Mouse (Mus musculus): ENCODE data around the gene Ldhd. TPM values are rescaled to one million over a fixed set of nuclear protein-coding genes. Genes with fewer than 3 reads are reported as not detected.

The Ldhd gene
- polyA plus RNA-seq, 1 experiment, result 0.43 TPM

DNA sequence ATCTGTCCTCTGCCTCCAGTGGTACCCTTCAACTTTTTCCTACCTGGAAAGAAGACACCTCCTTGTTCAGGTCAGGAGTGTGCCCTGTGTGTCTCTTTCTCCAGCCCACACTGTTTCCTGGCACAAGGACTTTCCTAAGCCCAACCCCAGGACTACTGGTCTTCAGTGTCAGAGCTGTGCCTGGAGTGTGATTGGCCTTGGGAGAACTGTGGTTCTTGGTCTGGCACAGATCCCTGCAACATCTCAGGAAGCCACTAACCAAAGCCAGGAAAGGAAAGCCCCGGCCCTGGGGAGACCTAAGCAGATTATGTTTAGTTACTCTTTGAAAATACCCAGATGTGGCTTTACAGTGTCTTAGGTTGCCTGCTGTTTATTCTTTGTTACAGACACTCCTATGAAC, 10.2 kb downstream of the Ldhd start:
- peaks cover 87% of the 10 kb centered on the region for H3K4me1 ChIP-seq (ENCODE audit: control insufficient read depth, insufficient read depth, low read length)
- H3K4me3 ChIP-seq (ENCODE audit: insufficient read depth, low read length), result no peak overlapping the region
- no peak overlapping the region for H3K27ac ChIP-seq (ENCODE audit: insufficient read depth, low read depth, low read length)
- TF ChIP-seq CTCF (IDR thresholded peaks at IDR 0.05; ENCODE audit: low read depth, low read length) (no peak), POLR2A (IDR thresholded peaks at IDR 0.05; ENCODE audit: borderline replicate concordance, low read depth, low read length) (no peak)

DNA sequence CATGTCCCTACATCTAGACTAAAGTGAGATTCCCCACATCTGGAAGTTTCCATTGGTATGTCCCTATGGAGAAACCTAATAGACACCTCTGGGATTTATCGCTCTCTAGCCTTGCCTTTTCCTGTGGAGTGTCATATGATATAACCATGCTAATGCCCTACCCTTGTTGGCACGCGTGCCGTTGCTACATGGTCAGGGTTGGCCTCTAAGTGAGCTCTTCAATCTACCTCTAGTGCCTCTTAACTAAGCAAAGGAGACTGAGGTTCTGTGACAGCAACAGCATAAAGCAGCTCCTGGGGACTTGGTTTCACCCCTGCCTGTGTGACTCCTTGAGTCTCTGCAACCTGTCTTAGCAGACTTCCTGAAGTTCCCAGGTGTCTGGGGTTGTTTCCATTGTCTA, 11.9 kb downstream of the Ldhd start:
- peak overlapping the region; percentile 76 for H3K27ac ChIP-seq (ENCODE audit: insufficient read depth, low read depth, low read length)
- TF ChIP-seq POLR2A (IDR thresholded peaks at IDR 0.05; ENCODE audit: borderline replicate concordance, low read depth, low read length), result no peak
- no peak for TF ChIP-seq CTCF (IDR thresholded peaks at IDR 0.05; ENCODE audit: low read depth, low read length)
- peaks cover 74% of the 10 kb centered on the region for H3K4me1 ChIP-seq (ENCODE audit: control insufficient read depth, insufficient read depth, low read length)
- H3K4me3 ChIP-seq (ENCODE audit: insufficient read depth, low read length), result no peak overlapping the region

GRCm38 (mm10) chr8:111617812-111618211, 12.4 kb downstream of the Ldhd start:
- Histone ChIP-seq H3K27ac (ENCODE audit: insufficient read depth, low read depth, low read length) (peak overlapping the region; percentile 76), H3K4me3 (ENCODE audit: insufficient read depth, low read length) (no peak overlapping the region), H3K4me1 (ENCODE audit: control insufficient read depth, insufficient read depth, low read length) (peaks cover 74% of the 10 kb centered on the region)
- TF ChIP-seq CTCF (IDR thresholded peaks at IDR 0.05; ENCODE audit: low read depth, low read length), result no peak
- TF ChIP-seq POLR2A (IDR thresholded peaks at IDR 0.05; ENCODE audit: borderline replicate concordance, low read depth, low read length), result no peak

DNA sequence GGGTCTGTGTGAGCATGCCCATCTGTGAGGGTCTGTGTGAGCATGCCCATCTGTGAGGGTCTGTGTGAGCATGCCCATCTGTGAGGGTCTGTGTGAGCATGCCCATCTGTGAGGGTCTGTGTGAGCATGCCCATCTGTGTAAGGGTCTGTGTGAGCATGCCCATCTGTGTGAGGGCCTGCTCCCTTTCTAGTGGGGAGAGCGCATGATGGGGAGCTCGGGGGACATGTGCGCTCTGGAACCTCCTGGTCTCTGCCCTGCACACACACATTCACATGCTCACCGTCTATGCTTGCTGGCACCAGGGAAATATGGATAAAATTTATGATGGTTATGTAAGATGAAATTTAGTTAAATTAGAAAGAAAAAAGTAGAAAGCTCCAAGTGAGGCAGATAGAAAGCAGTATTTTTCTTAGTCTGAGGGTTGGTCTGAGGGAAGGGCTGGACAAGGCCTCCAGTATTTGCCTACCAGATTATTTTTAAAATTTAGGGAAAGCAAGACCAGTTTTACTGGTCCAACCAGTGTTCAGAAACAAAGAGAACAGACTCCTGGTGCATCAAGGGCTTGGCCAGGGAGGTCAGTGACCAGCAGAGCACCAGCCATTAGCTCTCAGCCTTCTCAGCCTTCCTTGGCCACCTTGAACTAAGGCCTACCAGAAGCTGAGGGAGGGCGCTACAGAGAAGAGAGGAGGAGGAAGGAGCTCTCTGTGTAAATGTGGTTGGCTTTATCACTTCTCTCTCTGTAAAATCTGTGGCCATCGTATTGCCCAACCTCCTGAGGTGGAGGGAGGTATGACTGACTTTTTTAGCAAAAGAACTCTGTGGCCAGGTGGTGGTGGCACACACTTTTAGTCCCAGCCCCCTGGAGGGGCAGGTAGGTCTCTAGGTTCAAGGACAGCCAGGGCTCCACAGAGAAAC, 15.1 kb downstream of the Ldhd start:
- Histone ChIP-seq H3K27ac (ENCODE audit: insufficient read depth, low read depth, low read length) (no peak overlapping the region), H3K4me3 (ENCODE audit: insufficient read depth, low read length) (no peak overlapping the region), H3K4me1 (ENCODE audit: control insufficient read depth, insufficient read depth, low read length) (peaks cover 58% of the 10 kb centered on the region)
- TF ChIP-seq POLR2A (IDR thresholded peaks at IDR 0.05; ENCODE audit: borderline replicate concordance, low read depth, low read length), result no peak
- no peak for TF ChIP-seq CTCF (IDR thresholded peaks at IDR 0.05; ENCODE audit: low read depth, low read length)

DNA sequence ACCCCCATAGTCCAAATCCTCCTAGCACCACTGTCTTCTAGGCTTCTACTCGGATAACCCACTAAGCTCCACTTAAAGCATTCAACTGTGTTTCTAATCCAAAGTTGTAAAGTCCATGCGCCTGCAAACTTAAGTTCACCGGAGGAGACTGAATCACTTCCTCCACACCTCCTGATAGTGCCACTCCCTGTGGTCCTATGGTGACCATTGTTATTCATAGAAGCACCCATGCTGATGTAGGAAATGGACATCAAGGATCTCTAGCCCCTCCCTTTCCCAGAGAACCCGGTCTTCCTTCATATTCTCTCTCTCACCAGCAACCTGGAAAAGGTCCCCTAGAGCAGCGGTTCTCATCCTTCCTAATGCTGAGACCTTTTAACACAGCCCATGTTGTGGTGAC, 17.0 kb downstream of the Ldhd start:
- no peak for TF ChIP-seq POLR2A (IDR thresholded peaks at IDR 0.05; ENCODE audit: borderline replicate concordance, low read depth, low read length)
- TF ChIP-seq CTCF (IDR thresholded peaks at IDR 0.05; ENCODE audit: low read depth, low read length), result no peak
- Histone ChIP-seq H3K4me1 (ENCODE audit: control insufficient read depth, insufficient read depth, low read length) (peaks cover 40% of the 10 kb centered on the region), H3K27ac (ENCODE audit: insufficient read depth, low read depth, low read length) (no peak overlapping the region), H3K4me3 (ENCODE audit: insufficient read depth, low read length) (no peak overlapping the region)

DNA sequence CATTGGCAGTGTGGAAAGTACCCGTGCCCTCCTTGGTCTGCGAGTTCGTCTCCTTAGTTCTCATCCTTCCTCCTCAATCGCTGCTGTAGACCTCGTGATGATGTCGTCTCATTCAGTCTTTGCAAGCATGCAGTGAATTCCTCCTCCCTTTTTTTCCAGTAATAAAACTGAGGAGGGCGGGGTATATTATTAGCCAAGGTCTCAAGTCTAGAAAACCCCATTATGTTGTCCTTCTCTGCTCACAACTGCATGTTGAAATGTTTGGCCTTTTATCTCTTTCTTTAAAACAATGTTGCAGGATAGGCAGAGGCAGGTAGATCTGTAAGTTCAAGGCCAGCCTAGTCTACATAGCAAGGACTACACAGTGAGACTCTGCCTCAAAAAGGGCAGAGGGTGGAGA, 22.8 kb downstream of the Ldhd start:
- Histone ChIP-seq H3K27ac (ENCODE audit: insufficient read depth, low read depth, low read length) (no peak overlapping the region), H3K4me3 (ENCODE audit: insufficient read depth, low read length) (no peak overlapping the region), H3K4me1 (ENCODE audit: control insufficient read depth, insufficient read depth, low read length) (peaks cover 19% of the 10 kb centered on the region)
- no peak for TF ChIP-seq CTCF (IDR thresholded peaks at IDR 0.05; ENCODE audit: low read depth, low read length)
- no peak for TF ChIP-seq POLR2A (IDR thresholded peaks at IDR 0.05; ENCODE audit: borderline replicate concordance, low read depth, low read length)

- Histone ChIP-seq H3K4me3 (ENCODE audit: insufficient read depth, low read length) (no peak overlapping the region), H3K4me1 (ENCODE audit: control insufficient read depth, insufficient read depth, low read length) (peaks cover 15% of the 10 kb centered on the region), H3K27ac (ENCODE audit: insufficient read depth, low read depth, low read length) (no peak overlapping the region)
- no peak for TF ChIP-seq POLR2A (IDR thresholded peaks at IDR 0.05; ENCODE audit: borderline replicate concordance, low read depth, low read length)
- no peak for TF ChIP-seq CTCF (IDR thresholded peaks at IDR 0.05; ENCODE audit: low read depth, low read length)
Observed at GRCm38 (mm10) chr8:111606961-111607360, 23.2 kb downstream of the Ldhd start.

DNA sequence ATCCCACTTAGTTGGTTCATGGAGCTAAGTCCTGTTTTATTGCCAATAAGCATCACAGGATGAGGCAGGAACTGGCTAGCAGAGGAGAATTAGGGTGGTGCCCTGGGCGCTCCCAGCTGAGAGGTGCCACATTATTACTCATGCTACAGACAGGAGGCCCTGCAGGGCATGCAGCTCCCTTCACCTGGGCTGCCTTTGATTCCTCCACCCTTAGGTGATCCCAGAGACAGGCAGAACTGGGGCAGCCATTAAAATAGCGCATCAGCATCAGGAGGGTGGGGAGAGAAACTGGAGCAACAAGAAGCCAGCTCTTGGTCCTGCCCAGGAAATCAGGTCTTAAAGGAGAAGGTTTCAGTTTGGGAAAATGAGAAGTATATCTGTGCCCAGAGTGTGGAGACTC, 25.2 kb downstream of the Ldhd start:
- TF ChIP-seq POLR2A (IDR thresholded peaks at IDR 0.05; ENCODE audit: borderline replicate concordance, low read depth, low read length) (no peak), CTCF (IDR thresholded peaks at IDR 0.05; ENCODE audit: low read depth, low read length) (no peak)
- H3K27ac ChIP-seq (ENCODE audit: insufficient read depth, low read depth, low read length), result no peak overlapping the region
- H3K4me3 ChIP-seq (ENCODE audit: insufficient read depth, low read length), result no peak overlapping the region
- H3K4me1 ChIP-seq (ENCODE audit: control insufficient read depth, insufficient read depth, low read length), result peaks cover 18% of the 10 kb centered on the region

DNA sequence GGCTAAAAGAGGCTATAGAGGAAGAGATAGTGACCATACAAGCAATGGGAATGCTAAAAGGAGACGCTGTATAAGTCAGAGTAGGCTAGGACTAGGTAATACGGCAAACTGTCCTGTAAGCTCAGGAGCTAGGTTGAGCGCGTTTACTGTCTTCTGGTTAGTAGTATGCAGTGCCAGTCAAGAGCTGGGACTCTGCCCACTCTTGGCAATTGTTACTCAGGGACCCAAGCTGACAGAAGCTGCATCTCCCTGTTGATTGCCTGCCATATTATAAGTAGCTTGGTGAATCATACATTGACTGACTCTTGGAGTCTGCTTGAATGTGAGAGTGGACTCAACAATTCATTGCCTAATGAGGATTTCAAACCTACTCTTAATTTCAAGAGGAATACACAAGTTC, 28.1 kb downstream of the Ldhd start:
- peaks cover 35% of the 10 kb centered on the region for H3K4me1 ChIP-seq (ENCODE audit: control insufficient read depth, insufficient read depth, low read length)
- no peak overlapping the region for H3K27ac ChIP-seq (ENCODE audit: insufficient read depth, low read depth, low read length)
- TF ChIP-seq POLR2A (IDR thresholded peaks at IDR 0.05; ENCODE audit: borderline replicate concordance, low read depth, low read length) (no peak), CTCF (IDR thresholded peaks at IDR 0.05; ENCODE audit: low read depth, low read length) (no peak)
- H3K4me3 ChIP-seq (ENCODE audit: insufficient read depth, low read length), result no peak overlapping the region

DNA sequence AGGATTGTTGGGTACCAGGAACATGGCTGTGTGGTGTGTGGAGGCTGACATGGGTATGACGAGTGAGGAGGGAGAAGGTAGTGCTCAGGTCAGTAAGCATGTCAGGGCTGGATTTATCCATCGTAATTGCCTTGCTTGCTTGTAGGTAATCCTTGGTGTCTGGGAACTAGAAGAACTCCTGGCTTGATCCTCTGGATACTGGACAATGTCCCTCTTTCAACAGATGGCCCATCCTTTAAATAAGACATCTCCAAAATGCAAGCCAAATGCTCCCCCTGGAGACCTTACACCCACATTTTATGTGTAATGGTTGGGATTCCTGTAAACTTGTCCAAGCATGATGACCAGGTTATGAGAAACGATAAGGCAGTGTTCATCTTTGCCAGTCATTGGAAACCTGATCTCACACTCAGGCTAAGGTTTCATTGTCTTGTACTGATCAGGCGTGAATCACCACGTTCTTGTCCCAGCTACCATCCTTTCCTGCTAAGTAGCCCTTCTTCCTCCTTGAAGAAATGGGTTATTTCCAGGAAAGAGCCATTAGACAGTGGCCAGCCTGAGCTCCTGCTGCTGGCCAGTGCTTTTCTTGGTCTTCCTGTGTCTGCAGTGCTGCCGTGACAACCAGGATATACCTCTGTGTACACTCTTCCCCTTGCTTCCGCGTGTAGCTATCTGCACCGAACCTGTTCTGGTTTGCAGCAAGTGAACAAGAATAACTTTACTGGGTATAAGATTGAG, 30.3 kb downstream of the Ldhd start:
- TF ChIP-seq CTCF (IDR thresholded peaks at IDR 0.05; ENCODE audit: low read depth, low read length) (no peak), POLR2A (IDR thresholded peaks at IDR 0.05; ENCODE audit: borderline replicate concordance, low read depth, low read length) (no peak)
- peaks cover 47% of the 10 kb centered on the region for H3K4me1 ChIP-seq (ENCODE audit: control insufficient read depth, insufficient read depth, low read length)
- no peak overlapping the region for H3K27ac ChIP-seq (ENCODE audit: insufficient read depth, low read depth, low read length)
- no peak overlapping the region for H3K4me3 ChIP-seq (ENCODE audit: insufficient read depth, low read length)
